Mouse (Mus musculus) erythroblast, adult 5-6 weeks (primary cell): ENCODE data around the gene Gm21693. TPM values are rescaled to one million over a fixed set of nuclear protein-coding genes. Genes with fewer than 3 reads are reported as not detected.
"Not testable (repeated sequence)": the region's sequence is repeated elsewhere in the genome, so short reads cannot be mapped to it uniquely, and the experiment has no call there.

ENCODE experiments used
- ATAC-seq: replicated peaks from 2 replicates; pipeline ENCODE4 v1.8.0; 2016; ENCODE audit warnings: moderate number of reproducible peaks, mild to moderate bottlenecking, moderate TSS enrichment, inconsistent platforms; ENCODE audit not compliant: poor library complexity, low FRiP score, severe bottlenecking
- total RNA-seq, 2 experiments: library from RNA; stranded (forward) in 1 of 2; stranded (reverse) in 1 of 2; fragments of 150-400 nt in 1 of 2; fragments of 200-764, 138-1000 nt in 1 of 2; gene quantifications; 2 replicates each; pipeline versions ENCODE4 v1.2.3 to v1.2.4; 2015 to 2017; ENCODE audit warnings: low replicate concordance in 2 of 2

Gene Gm21693
- total RNA-seq (2015; ENCODE audit: low replicate concordance) (not detected in 2 replicates), total RNA-seq (2017; ENCODE audit: low replicate concordance) (1.2 TPM in 1 of 2 replicates, not detected in the other)

- ATAC-seq = not testable (repeated sequence)
Measured at GRCm38 (mm10) chrY:3345229-3345628, at the start of gene Gm21693. Gene Gm21693, minus strand, starts transcription at chrY:3345329.

DNA sequence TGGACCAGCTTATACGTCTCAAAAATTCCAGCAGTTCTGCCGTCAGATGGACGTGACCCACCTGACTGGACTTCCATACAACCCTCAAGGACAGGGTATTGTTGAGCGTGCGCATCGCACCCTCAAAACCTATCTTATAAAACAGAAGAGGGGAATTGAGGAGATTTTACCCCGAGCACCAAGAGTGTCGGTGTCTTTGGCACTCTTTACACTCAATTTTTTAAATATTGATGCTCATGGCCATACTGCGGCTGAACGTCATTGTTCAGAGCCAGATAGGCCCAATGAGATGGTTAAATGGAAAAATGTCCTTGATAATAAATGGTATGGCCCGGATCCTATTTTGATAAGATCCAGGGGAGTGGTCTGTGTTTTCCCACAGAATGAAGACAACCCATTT is 4.5 kb downstream of the Gm21693 start:
- ATAC-seq = not testable (repeated sequence)

GRCm38 (mm10) chrY:3306349-3306748 is 38.8 kb downstream of the Gm21693 start, which contains the start of gene Gm21677:
Gene Gm21677, minus strand, starts transcription at chrY:3306449.
- not testable (repeated sequence) for ATAC-seq

Other genes starting within 250 kb of the Gm21693 start
- gene Gm21677, start 38.9 kb downstream of the Gm21693 start, total RNA-seq (2015; ENCODE audit: low replicate concordance) = not detected in 2 replicates
- 1.2 TPM in 1 of 2 replicates, not detected in the other for gene Gm21677, start 38.9 kb downstream of the Gm21693 start, total RNA-seq (2017; ENCODE audit: low replicate concordance)
- gene Gm21704, start 64.8 kb upstream of the Gm21693 start, total RNA-seq (2015; ENCODE audit: low replicate concordance) = not detected in 2 replicates
- not detected in 2 replicates for gene Gm21704, start 64.8 kb upstream of the Gm21693 start, total RNA-seq (2017; ENCODE audit: low replicate concordance)
- gene Gm21708, start 64.8 kb upstream of the Gm21693 start, total RNA-seq (2015; ENCODE audit: low replicate concordance) = not detected in 2 replicates
- not detected in 2 replicates for gene Gm21708, start 64.8 kb upstream of the Gm21693 start, total RNA-seq (2017; ENCODE audit: low replicate concordance)